Mouse (Mus musculus) CD4-positive helper T cell, adult 2 months (primary cell): ENCODE data around the gene Fgd2.
A peak's percentile ranks its signal among the peaks of the same experiment; 100 is the strongest.

Experiments used
- DNase-seq: peaks from one replicate; pipeline ENCODE4 v3.0.0-alpha.2; 2012; ENCODE audit warnings: low read depth, missing footprints, low spot score

The Fgd2 gene

DNA sequence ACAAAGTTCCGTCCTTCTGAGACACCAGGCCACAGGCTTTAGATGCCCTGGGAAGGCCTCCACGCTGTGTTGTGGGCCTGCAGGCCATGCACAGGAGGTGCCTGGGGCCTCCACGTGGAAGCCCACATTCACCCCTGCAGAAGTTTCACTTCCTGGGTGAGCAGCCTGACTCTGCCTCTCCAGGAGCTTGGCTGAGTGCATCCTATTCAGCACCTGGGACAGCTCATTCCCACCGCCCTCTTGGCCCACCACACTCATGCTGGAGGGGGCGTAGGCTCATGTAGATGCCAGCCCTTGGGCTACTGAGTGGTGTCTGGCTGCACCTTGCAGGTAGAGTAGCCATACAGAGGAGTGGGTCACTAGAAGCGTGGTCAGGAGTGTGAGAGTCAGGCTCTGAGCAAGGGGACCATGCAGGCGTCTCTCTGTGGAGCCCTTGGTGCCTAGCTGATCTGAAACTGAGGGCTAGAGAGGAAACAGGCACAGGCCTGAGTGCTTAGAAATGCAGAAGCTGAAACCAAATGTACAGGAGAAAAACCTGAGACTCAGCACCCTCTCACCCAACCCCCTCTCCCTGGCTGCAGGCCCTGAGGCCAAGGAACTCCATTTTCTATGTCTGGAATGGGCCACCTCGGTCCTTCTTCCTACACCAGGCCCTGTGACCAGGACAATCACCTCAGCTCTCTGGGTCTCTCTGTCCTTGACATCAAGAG, 1.4 kb downstream of the Fgd2 start:
- DNase-seq: peak; percentile 45

DNA sequence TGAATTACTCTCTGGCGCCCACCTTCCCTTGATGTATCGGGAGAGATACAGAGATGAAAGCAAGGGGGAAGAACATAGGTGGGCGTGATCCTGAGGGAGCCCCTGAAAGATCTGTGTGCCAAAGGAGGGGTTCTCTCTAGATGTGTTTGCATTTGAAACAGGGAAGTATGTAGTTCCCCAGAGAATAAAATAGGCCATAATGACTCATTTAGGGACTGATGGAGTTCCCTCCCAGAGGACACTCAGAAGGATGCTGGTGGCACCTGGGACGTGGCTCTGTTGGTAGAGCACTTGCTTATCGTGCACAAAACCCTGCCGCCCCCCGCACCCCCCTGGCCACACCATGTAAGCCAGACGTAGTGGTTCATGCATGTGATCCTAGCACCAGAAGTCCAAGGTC, 2.4 kb downstream of the Fgd2 start:
- DNase-seq: no peak

DNA sequence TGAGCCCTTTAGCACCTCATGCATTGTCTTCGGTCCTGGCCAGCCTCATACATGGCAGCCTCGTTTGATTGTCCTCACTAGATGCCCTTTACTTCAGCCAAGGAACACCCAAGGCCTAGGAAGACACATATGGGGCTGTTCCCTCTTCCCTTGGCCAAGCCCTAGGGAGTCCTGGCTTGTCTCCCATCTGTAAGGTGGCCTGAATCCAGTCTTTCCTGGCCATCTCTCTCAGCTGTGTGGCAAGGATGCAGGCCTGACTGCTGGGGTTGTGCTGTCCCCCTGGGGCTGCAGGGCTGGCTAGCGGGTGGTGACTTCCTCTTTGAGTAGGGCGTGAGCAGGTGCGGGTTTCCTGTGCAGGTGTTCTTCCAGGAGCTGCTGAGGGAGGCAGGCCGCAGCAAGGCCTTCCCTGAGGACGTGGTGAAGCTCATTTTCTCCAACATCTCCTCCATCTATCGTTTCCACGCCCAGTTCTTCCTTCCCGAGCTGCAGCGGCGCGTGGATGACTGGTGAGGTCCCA, 4.4 kb downstream of the Fgd2 start:
- DNase-seq: no peak

DNA sequence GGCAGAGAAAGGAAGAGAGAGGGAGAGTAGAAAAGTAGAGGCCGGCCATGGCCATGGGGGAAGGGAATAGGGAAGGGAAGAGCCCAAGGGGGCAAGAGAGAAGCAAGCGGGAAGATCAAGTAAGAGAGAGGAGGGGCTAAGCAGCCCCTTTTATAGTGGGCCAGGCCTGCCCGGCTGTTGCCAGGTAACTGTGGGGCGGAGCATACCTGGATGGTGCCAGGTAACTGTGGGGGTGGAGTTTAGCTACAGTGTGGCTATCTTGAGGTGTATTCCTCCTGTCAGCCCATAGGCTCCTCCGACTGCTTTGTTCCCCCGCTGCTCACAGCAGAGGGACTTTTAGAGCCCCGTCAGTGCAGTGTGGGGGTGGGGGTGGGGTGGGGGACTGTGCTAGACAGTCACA, 8.0 kb downstream of the Fgd2 start:
- DNase-seq: no peak

DNA sequence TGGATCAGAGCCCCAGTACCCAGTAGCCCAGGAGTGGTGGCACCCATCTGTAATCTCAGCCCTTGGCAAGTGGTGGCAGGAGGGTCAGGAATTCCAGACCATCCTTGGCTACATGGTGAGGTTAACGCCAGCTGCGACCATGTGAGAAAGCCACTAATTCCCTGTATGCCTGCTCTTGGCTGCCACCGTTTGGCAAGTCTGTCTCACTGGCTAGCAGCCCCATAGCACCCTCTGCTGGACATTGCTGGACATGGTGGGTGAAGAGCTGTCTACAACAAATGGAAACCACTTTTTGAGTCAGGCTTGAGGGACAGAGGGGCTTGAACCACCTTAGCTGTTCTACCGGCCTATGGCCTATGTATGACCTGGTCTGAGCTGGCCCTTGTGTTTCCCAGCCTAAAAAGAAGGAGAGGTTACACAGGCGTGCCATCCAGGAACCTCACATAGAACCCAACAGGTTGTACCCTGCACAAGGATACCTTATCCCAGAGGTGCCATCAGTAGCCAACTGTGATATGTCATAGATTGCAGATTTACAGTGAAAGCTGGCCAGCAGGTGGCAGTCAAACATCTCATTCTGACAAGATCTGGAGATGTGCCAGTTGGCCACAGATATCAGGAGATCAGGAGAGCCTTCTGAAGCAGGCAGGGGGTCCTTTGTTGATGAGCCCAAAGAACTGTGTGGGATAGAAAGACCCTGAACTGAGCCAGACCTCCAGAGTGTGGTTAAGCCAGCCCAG, 10.4 kb downstream of the Fgd2 start:
- DNase-seq: peak; percentile 87

DNA sequence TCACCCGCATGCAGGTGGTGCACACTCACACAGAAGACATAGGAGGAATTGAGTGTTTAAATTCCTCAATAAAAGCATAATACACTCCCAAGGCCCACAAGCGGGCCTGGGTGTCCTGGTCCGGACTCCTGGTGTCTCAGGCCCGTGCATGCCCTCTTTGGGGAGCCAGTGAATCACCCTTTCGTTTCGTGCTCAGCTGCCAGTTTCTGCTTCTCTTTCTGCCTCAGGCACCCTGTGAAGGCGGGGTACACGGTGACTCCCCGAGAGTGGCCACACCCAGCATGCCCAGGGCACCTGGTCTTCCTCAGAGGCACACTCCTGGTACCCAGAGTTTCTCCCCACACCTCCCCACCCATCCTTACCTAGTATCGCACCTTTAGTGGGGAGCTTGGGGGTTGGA, 15.2 kb downstream of the Fgd2 start:
- no peak for DNase-seq

DNA sequence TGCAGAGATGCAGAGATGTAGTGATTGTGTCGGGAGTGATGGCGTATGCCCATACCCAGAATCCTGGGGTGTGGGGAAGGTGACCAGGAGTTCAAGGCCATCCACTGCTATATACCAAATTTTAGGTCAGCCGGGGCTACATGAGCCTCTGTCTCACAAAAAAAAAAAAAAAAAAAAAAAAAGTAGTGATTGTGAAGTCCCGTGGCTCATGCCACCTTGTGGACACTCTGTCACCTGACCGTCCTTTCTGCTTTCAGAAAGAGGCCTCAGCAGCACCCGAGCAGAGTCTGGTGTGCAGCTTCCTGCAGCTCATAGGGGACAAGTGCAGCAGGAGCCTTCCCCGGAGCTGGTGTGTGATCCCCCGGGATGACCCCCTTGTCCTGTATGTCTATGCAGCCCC, 17.3 kb downstream of the Fgd2 start:
- no peak for DNase-seq

DNA sequence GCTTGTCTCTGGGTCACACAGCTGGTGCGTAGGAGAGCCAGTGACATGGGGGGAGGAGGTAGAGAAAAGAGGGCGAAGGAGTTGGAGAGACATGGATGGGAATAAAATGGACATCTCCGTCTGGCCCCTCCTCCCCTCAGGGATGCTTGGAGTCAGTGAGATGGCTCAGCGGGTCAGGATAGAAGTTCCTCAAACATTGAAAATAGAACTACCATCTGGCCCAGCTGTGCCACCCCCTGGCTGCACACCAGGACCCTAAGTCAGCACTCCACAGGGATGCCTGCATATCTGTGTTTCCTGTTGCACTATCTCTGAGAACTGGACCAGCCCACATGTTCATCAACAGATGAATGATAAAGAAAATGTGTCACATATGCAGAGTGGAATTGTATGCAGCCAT, 19.5 kb downstream of the Fgd2 start:
- DNase-seq: no peak

DNA sequence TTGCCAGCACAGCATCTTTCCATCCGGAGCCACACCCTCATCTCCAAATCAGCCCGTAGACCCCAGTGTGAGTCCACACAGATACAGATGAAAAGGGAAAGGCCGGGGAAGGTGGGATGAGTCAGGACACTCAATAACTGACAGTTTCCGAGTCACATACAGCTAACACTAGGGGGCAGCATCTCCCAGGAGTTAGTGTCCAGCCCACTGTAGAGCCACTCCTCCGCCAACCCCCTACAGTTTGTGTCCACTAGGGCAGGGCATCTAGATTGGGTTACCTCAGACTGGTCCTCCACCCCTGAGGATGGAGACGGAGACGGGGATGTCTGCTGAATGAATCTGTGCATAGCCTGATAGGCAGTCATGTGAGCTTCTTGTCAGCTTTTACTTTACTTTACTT, 20.8 kb downstream of the Fgd2 start:
- peak; percentile 77 for DNase-seq

DNA sequence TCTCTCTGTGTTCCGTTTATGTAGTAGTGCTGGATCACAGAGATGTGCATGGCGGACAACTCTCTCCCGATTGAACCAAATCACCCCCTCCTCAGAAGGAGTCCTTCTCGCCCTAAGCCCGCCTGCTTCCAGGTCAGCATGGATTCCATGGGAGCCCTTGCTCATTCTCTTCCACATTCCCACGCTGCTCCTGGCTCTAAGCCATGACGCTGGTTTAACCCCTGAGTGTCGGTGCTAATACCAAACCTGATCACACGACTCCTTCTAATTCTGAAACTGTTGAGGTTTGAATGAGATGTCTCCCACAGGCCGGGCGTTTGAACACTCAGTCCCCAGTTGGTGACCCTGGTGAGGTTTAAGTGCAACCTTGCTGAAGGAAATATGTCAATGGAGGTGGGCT, 21.7 kb downstream of the Fgd2 start:
- no peak for DNase-seq

DNA sequence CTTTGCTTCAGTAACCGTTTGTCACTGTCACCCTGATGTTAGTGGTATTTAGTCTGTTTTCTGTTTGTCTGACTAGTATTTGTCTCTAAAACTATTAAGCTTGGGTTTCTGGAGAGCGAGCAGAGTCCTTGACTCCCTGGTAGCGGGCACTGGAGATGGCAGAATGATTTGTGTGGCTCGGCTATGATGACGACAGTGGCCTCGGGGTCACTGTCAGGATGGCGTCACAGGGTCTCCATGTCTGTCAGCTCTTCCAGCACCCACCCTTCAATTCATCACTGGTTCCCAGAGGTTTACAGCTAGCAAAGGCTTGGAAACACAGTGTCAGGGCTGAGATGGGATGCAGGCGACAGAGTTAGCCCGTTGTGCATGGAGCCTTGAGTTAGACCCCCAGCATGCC, 23.2 kb downstream of the Fgd2 start:
- DNase-seq: no peak

DNA sequence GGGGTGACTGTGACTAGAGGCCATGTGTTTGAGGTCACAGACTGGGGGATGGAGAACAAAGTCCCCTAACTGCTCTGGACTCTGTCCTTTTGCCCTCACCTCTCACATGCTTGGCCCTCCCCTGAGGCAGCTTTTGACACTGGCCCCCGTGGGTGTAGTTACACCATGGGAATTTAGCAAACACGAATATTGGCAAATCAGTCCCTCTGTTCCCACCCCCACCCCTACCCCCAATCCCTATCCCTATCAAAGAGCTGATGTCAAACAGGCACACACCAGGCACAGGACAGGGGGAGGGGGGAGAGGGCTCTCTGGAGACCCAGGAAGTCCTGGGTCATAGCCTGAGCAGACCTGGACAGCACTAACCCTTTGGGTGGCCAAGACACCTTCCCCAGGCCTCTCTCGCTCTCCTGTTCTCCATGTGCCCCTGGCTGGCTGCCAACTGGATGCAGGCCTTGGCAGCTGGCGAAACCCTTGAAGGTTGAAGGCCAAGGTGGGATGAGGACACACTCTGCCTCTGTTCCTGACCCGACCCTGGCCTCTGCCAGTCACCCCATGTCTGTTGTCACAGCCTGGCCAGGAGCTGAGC, 24.2 kb downstream of the Fgd2 start:
- no peak for DNase-seq

DNA sequence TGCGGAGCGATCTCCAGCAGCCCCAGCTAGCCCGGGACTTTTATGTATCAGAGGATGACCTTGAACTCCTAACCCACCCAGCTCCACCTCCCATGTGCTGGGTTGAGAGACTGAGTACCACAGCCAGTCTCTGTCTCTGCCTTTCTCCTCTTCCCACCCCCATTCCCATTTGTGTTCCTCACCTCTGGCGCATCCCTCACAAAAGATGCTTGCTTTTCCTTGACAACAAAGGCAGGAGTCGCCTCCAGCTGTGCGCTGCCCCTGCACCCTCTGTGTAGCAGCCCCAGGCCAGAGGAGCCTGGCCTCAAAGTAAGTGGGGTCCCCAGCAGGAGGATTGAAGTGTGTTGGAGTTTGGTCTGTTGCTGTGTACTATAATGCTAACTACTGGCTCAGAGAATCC, 25.0 kb downstream of the Fgd2 start:
- DNase-seq: no peak

DNA sequence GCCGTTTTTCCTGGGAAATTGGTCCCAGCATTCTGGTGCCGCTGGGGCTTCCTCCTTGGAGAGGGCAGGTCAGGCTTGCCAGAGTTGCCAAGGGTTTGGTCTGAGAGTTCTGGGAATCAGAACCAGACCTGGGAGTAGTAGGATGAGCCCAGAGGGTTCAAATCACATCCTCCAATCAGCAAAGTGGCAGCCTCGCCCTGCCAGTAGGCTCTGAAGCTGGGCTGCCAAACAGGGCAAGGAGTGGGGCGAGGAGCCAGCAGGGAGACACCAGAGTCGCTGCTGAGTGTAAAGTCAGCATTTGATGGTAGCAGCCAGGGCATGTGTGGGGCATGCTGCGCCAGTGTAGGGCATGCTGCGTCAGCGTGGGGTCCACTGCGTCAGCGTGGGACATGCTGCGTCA, 28.3 kb downstream of the Fgd2 start:
- DNase-seq: no peak

DNA sequence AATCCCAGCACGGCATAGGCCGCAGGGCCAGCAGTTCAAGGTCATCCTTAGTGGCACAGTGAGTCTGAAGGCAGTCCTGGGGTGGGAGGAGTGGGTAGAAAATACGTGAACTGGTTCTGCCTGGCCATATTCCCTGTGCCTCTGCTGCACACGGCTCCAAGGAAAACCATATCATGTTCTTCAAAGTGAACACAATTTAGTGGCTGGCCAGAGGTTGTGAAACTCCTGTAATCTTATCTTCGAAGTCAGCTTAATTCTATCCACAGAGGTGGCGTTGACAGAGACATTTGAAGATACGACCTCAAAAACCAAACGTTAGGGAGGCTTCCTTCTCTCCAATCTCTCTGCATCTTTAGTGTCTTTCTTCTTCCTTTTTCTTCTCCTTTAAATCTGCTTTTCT, 30.6 kb downstream of the Fgd2 start:
- DNase-seq: no peak

DNA sequence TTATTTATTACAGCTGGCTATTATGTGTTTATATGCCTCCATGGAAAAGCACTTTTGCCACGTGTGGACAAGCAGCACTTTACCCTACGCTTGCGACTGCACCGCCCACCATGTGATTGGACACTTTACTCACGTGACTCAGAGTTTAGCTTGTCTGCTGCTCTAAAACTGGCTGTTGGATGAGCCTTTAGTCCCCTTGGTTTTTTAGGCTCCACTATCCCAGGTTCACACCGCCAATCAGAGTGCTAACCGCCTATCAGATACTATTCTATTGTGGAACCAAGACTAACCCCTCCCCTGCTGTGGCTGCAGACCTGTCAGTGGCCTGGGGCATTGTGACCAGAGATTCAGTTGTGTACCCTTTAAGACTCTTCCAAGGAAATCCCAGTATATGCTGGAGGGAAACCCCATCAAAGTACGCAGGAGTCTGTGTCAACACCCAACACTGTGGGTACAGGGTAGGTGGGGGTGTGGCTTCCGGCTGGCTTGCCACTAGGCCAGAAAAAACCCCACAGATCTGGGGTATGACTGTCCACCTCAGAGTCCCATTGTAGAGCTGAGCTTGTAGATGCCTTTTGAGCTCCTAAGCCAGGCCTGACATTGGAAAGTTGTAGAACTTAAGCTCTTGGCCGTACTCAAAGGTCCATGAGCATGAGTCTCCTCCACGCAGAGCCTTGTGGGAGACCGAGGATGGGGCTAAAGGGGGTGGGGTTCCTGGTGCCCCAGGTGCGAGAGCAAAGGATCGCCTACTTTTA, 32.8 kb downstream of the Fgd2 start:
- DNase-seq: peak; percentile 88

DNA sequence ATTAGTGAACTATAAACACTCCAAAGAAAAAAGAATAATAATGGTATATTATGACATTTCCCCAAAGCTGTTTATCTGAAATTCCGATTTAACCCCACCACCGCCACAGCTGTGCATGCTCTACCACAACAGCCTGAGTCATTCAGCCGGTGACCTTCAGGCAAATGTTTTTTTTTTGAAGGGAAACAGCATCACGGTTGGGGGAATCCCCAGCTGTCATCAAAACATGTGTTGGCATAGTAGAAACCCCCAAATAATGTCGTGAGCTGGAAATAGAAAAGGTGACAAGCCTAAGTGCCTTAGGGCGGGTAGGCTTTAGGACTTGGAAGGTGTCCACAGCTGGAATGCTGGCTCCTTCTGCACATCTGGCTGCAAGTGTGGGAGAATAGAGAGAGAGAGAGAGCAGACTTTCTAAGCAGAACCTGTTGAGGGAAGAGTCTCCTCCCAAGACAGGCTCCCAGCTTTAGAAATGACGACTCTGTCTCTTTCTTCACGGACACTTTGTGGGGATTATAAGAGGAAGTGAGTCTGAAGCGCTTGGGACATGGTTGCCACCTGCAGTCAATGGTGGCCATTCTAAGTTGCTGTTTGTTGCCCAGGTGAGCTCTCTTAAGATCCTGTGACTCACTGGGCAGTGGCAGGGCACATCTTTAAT, 33.5 kb downstream of the Fgd2 start:
- peak; percentile 92 for DNase-seq

DNA sequence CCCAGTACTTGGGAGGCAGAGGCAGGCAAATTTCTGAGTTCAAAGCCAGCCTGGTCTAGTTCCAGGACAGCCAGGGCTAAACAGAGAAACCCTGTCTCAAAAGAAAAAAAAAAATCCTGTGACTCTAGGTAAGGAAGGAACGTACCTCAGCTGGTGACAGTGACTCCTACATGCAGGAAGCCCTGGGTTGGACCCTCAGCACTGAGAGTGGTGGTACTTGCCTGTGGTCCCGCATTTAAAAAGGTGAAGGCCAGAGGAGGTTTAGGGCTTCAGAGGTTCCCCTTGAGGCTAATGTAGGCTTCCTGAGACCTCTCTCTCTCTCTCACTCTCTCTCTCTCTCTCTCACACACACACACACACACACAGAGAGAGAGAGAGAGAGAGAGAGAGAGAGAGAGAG, 34.0 kb downstream of the Fgd2 start:
- peak; percentile 62 for DNase-seq

DNA sequence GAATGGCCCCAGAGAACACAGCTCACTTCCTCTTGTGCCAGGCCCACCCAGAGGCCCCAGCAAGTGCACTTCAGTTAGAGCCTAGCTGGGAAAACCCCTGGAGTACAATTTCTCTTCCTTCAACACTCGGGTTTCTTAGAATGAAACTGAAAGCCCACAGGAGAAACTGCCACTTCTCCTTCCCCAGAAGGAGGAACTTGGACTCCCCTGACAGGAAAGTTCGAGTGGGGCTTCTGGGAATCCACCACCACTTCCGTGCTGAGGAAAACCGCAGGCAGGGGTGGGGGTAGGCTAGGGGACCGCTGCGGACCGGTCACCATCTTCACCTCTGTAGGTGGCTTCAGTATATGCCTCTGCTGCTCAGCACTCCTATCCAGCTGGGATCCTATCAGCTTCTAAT, 34.7 kb downstream of the Fgd2 start:
- DNase-seq: peak; percentile 85

DNA sequence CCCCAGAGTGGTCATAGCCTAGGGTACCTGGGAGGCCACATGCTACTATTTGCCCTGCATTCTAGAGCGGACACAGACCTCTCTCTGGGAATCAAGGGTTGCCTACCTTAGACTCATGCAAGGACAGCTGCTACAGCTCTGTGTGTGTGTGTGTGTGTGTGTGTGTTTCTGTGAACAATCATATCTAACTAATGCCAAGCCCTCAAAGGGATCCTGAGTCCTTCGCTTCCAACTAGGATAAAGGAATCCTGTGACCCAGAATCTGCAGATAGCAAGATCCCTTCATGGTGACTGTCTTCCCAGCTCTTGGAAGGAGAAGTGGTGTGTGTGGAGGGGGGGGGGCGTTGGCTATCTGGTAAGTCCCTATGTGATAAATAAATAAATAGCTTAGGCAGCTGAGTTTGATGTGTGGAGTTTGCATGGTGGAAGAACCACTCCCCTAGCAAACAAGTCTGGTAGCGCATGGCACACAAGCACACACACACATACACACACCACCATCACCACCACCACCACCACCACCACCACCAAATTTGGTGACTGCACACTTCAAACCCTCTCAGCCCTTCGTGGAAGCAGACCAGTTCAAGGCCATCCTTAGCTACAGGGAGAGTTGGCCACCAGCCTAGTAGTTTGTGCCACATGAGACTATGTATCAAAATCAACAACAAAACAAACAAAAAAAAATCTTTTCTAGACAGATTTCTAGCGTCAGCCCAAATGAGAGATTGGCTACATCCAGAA, 35.5 kb downstream of the Fgd2 start:
- DNase-seq: peak; percentile 32

DNA sequence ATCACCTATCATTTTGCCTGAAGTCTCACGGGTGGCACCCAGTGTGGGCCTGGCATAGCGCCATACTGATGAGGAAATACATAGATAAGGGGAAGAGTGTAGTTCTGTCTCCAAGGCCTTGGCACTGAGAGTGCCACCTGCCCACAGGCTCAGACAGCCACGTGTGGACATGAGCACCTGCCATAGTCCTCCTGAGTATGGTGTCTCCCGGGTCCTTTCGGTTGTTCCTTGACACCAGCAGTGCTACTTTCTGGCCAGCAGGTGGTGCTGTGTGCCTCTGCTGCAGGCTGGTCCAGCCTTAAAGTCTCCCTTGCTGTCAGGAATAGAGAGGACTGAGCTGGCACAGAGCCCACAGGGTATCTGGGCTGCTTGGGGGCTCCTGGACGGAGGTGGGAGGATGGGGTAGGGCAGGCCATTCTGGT, 36.1 kb downstream of the Fgd2 start:
- DNase-seq: peak; percentile 87
